Mouse (Mus musculus) urinary bladder, adult 18-20 months (tissue): ENCODE data around the gene Cobl.

Experiments used
- DNase-seq, 2 experiments: peaks; one replicate each; pipeline ENCODE4 v3.0.0; 2022; ENCODE audit warnings: low spot score in 2 of 2, mixed read lengths in 2 of 2

Gene Cobl

GRCm38 (mm10) chr11:12311419-12311818 is 153.3 kb downstream of the Cobl start:
- DNase-seq, result no peak

- DNase-seq, result no peak
These were observed 155.2 kb downstream of the Cobl start for GRCm38 (mm10) chr11:12309423-12310023.

DNA sequence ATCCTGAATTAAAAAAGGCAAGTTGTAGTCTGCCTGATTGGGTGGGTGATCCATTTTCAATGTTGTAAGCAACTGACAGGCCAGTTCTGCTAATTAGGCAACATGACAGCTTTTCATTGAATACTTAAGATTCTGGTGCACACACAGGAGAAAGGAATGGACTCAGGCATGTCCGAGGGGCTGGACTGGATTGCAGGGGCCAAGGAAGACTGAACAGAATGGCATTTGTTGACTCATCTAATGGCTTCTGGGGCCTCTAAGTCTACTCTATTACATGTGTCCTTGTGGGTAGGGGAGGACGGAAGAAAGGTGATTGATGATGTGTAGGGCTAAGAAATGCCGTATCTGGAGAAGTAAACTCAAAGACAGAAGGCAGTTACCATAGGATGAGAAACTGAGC is 159.9 kb downstream of the Cobl start:
- DNase-seq, result no peak

GRCm38 (mm10) chr11:12299701-12300446 is 164.9 kb downstream of the Cobl start:
- no peak for DNase-seq

- DNase-seq, result no peak
These were observed 173.2 kb downstream of the Cobl start for GRCm38 (mm10) chr11:12291654-12291935.

GRCm38 (mm10) chr11:12290911-12291653 is 173.7 kb downstream of the Cobl start:
- peak in 1 of 2 experiments; percentile 34 for DNase-seq

- no peak for DNase-seq
These were observed 179.3 kb downstream of the Cobl start for GRCm38 (mm10) chr11:12285319-12286021.

DNA sequence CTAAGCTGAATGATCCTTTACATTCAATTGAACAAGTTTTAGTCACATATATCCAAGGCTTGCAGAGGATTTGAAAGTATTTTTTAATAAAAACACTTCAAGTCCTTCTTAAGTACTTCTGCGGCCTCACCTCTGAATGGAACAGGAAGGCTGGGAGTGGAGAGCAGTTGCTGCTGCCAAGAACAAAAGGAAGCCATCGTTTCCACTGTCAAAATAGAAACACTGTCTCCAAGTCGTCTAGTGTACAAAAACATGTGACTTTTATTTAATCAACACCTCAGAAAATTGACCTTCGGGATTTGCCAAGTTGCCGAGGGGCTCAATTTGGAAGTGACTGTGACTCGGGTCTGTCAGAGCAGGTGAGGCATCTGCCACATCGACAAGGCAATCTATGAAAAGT is 184.0 kb downstream of the Cobl start:
- DNase-seq, result no peak

- DNase-seq, result no peak
These were observed 190.5 kb downstream of the Cobl start for GRCm38 (mm10) chr11:12274276-12274675.

DNA sequence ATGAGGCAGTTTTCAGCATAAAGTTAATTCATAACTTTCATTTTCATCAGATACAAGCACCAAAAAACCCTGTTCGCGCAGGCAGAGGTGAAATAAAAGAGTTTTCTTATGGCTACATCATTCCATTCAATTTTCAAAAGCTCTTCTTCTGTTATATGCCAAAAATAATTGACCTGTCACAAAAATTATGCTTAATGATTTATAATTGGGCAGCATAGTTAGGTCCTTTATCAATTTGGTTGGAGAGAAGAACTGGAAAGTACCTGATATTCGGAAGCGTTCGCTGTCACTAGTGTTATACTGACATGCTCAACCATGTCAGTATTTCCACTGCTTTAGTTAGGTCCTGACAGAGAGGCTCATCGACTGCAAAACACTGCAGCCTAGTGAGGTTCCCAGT is 191.0 kb downstream of the Cobl start:
- DNase-seq, result no peak

DNA sequence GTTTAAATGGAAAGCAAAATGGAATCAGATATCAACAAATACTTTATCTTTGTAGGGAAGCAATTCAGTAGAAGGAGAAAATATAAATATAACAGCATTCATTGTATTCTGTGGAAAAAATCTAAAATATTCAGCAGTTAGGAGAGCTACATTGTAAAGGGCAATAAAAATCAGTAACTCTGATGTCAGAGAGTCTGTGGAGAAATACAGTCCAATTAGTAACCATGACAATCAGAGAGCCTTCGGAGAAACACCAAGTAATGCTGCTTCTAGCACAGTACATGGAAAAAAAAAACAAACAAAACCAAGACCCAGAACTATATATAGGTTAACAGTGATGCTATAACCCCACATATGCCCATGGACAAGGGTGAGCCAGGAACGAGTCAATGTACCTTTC is 206.3 kb downstream of the Cobl start:
- no peak for DNase-seq

DNA sequence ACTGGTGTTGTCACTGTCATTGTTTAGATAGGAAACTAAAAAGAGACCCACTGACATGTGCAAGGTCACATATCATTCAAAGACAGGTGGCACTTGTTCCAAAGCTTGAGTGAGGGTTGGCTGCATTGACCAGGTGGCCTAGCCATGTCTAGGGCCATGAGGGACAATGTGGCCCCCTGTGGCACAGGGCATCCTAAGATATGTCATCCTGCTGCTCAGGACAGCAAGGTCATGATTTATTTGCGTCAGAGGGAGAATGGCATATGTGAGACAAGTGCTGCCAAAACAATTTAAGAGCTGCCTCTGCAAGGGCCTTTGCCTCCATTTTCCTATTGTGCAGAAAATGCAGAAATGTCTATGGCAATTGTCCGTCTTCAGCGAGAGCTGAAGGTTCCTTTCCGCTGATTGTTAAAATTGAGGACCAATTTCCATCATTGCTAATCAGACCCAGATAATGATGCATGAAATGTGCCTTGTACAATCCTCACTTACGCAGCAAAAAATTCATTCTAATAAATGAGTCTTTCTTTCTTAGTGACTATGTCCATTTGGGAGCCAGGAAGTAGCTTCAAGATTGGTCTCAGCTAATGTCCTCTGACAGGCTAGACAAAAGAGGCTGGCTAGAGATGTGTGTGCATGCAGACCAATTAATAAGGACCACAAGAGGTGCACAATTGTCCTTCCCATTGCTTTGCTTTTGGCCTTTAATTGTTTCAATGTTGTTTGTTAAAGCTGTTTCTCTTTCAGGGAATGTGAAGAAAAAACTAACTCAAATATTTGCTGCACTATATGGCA is 207.2 kb downstream of the Cobl start:
- DNase-seq, result no peak

DNA sequence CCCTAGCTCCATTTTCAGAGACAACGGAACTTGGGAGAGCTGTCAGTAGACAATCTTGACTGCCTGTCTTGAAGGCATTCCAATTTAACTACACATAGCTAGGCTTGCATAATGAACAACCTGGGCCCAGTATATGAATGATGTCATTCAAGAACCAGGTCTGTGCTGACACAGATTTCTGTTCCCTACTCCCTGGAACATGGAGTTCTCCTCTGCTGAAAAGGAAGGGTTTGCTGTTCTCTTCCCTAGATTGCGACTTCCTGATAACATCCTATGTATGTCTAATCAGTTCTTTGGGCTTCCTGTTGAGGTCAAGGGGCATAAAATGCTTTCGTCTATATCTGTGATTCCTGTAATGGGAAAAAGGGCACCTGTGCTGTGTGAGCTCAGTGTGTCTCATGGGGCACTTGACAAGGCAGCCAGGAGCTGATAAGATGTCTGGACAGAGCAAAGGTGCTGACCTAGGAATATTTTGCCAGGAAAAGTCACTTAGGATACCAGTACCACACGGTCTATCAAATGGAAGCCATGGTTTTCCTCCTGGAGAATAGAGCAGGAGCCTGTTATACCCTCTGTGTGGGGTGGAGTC is 219.3 kb downstream of the Cobl start:
- DNase-seq, result no peak

DNA sequence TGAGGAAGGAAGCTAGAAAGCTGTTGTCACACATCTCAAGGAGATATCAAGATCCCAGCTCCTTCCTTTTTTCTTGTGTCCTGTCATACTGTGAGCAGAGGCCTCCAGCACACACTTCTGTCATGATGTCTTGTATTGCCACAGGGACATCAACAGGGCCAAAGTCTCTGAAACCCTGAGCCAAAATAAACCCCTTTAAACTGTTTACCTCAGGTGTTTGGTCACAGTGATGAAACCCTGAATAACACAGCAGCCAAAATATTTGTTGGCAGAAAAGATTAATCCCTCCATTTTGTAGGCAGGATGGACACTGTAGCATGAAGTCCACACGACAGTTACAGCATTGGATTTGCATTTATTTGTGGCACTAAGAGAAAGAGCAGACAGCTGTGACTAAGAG is 228.4 kb downstream of the Cobl start:
- no peak for DNase-seq

DNA sequence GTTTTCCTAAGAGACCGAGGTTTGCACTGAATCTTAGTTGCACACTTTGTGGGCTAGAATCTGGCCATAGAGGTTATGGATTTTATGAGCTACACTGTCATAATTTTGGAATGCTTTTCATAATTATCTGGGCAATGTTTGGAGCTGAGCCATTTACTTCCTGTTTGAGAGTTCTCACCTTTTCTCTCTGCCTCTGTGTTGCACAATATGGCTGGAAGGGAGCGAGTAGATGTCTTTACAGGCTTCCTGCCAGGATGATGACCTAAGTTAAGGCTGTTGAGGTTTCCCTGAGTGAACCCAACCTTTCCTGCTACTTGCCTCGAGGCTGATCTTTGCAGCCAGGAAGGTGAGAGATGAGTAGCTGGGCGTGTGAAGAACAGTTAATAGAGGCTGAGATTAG is 229.9 kb downstream of the Cobl start:
- DNase-seq, result no peak

GRCm38 (mm10) chr11:12234126-12234525 is 230.6 kb downstream of the Cobl start:
- DNase-seq, result no peak

GRCm38 (mm10) chr11:12232743-12233125 is 232.0 kb downstream of the Cobl start:
- no peak for DNase-seq

DNA sequence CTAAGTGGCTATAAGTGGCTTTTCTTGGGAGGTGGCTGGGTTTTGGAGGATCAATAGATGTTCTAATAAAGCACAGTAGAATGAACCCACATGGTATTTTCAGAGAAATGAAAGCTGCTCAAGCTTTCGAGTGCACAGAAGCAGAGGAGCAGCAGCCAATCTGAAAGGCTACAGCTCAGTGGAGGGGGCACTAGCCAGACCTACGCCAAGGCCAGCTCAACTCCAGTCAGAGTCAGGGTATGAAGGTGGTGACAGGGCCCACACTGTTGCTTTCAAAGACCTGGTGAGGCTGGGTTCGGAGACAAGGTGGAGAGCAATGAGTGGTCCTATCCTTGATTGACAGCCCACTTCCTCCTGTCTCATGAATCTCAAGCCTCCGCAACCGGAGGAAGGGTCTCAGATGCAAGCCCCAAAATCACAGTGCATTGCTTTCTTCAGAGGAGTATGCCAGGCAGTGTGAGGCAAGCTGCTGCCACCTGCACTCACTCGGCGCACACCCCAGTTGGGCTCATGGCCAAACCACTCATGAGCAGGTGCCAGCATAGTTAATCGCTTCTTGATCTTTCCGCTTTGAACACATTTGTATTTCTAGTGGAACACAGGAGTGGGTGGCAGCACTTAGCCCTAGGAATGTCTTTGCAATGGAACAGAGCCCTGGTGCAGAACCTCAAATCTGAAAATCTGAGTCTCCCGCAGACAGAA is 232.6 kb downstream of the Cobl start:
- DNase-seq, result no peak

- DNase-seq, result peak; percentile 1 to 2
These were observed 233.2 kb downstream of the Cobl start for GRCm38 (mm10) chr11:12231481-12232035.

GRCm38 (mm10) chr11:12229411-12229810 is 235.3 kb downstream of the Cobl start:
- DNase-seq, result no peak
